Mouse (Mus musculus) testis, postnatal 14 days (tissue): ENCODE measurements around the gene Hbs1l.

ENCODE experiments used
- DNase-seq: peaks from one replicate; pipeline ENCODE4 v3.0.0; 2021; ENCODE audit warnings: low spot score

Hbs1l gene

DNA sequence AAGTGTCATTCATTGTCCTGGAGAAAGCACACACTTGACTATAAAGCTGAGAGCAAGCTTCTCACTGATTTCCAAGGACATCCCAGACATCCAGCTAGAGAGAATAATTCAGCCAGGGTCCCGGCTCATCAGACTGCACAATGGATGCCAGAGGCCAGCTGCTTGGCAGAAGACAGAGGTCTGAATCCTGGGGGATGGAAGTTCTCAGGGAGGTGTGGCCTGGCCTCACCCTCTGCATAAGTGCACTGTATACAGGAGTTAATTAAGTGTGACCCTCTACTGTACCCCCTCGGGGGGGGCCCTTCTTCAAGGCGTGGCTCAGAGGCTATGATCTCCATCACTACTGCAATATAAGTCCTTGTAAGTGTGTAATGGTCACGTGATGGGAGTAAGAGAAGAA is 105.5 kb downstream of the Hbs1l start:
- no peak for DNase-seq

DNA sequence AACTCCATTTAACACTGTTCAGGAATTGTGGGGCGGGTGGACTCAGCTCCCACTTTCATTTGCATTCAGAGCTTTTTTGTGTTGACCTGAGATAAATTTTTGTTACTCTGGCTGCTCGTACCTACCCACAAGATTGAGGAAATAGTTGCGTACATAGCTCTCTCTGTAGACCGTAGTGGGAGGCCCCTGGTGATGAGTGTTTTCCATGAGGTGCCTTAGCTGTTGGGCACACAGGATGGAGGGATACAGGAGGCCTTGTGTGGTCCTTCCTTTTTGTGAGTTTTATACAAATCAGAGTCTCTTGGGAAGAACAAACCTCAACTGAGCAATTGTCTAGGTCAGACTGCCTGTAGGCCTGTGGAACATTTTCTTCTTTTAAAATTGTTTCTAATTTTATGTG is 109.0 kb downstream of the Hbs1l start:
- DNase-seq, result no peak

DNA sequence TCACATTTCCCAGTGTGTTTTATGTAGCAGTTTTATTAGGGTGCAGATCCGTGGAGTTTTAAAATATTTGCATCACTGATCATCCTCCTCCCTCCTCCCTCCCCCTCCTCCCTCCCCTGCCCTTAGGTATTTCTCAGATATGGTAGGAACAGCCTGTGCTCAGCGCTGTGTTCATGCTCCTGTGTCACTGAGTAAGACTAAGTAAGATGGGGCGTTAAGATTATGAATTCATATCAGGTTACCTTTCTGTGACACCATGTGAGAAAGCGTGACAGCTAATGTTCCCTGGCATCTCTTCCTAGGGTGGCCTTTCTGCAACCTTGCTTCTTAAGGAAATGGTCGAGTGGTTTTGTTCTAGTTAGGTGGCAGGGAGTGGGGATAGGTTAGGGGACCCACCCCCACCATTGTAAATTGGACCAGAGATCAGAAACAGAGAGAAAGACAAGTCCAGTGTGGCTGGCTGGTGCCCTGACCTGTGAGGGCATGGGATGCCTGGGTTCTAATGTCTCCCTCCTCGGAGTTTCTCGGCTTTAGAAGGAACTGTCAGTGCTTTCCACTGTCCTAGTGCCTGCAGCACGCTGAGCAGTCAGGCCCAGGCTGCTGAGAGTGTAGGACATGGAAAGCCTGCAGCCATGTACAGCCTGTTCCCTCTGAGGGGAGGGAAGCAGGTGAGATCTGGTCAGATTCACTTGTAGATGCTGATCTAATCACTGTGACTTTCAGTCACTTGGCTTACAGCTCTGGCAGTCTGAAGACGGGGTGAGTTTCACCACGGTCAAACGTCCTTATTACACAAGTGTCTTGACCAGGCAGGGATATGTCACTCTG is 110.1 kb downstream of the Hbs1l start:
- no peak for DNase-seq

DNA sequence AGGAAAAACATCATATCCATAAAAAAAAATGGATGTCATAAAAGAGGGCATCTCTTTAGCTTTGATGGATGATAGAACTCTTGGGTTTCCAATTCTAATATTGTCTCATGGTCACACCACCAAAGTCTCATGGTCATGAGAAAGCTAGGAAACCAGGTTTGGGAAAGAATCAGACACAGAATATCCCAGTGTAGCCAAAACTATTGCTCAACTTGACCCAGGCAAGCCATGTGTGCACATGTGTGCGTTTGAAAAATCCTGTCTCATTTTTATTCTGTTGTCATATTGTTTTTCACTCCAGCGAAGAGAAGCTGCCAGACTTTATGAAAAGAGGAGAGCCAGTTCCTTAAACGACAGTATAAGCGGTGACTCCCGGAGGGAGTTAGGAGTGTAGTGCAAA is 114.9 kb downstream of the Hbs1l start:
- no peak for DNase-seq

DNA sequence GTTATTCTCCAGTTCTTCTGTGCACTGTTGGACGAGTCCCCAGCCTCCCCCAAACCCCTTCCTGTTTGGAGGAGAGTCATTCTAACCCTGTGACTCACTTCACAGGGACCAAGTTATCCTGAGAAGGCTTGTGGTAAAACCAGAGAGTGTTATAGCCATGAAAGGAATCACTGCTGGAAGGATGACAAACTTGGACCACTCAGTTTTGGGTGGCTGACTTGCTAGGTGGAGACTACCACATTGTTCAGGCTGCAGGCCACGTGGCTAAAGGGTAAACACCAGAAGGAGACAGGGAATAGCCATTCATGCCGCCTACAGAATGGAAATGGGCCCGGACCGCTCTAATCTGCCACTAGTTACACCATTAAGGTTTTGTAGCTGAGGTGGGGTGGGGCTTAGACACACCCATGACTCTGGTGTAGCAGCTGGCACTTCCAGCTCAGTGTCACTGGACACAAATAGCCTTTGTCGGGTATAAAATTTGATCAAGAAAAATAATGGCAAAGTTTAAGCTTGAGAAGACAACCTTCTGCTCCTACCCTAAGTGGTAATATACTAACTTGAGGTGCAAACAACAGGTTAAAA is 115.9 kb downstream of the Hbs1l start:
- no peak for DNase-seq

DNA sequence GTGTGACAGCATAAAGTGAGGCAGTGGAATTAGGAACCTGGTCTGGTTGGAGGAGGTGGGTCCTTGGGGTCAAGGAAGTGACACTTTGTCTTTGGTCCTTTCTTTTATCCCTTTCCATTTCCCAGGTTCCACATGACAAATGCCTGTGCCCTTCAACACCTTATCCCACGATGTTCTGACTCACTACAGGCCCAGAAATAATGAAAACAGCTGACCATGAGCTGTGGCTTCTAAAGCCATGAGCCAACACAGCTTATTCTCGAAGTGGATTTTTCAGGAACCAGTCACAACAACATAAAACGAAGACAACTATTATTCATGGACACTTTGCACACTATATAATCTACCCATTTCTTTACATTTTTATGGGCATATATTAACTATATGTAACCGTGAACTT is 119.3 kb downstream of the Hbs1l start:
- DNase-seq, result no peak

DNA sequence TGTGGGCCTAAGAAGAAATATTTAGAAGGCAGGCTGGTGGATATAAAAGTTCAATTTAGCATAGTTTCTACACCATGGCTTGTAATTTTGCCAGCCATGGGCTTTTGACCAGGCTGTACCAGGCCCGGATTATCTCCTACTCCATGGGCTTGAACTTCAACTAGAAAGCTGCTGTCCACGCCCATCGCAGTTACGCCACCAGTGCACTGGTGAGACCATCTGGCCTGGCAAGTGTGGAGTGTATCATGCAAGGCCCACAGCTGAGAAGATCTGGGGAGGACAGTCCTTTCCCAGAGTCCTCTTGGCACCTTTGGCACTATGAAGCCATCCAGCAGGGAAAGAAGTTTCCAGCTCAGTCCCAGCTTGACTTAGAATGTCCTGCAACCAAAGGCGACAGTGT is 120.4 kb downstream of the Hbs1l start:
- no peak for DNase-seq
